Mouse (Mus musculus): ENCODE measurements around the gene Fcrl6.

DNA sequence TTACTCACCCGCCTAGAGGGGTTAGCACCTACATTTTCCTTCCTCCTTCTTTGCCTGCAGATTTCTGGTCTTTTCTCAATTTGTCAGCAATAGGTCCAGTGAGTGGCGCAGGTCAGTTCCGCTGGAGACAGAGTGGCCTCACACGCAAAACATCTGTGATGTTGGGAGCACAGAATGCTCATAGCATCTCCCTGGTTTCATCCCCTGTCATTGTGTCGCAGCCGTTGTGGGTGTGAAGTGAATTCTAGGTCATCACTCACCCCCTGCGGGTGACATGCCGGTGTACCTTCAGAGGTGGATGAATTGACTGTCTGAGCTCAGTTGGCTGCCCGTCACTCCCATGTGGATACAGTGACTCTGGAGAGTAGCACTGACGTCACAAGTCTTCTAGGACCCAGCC, 9.0 kb upstream of the Fcrl6 start:
- TF ChIP-seq CTCF (IDR thresholded peaks at IDR 0.05; ENCODE audit: control insufficient read depth, insufficient read depth, insufficient read length) (no peak), MYOG (IDR thresholded peaks at IDR 0.05; ENCODE audit: control insufficient read depth, extremely low read depth, insufficient read length) (no peak)
